Mouse (Mus musculus) intestine, embryonic 16.5 days (tissue): Measurements from ENCODE around the gene Gna14. TPM values are rescaled to one million over a fixed set of nuclear protein-coding genes. Genes with fewer than 3 reads are reported as not detected.
A peak's percentile ranks its signal among the peaks of the same experiment; 100 is the strongest.

Experiments used
- ATAC-seq: fragments of 200-750 bp; cut with Nextera tagmentation; 2 replicates; pipeline ENCODE4 v1.8.0; 2017; ENCODE audit warnings: moderate TSS enrichment, moderate library complexity
- H3K27ac ChIP-seq: fragments of 300-500 bp; sonication (generic); 2 replicates; pipeline ENCODE4 v1.5.1; 2014; ENCODE audit warnings: mild to moderate bottlenecking, low read length
- H3K27me3 ChIP-seq: fragments of 300-500 bp; sonication (generic); replicated peaks from 2 replicates; pipeline ENCODE4 v1.6.1; 2014; ENCODE audit warnings: low read length, control low read depth, mixed read lengths; ENCODE audit not compliant: control insufficient read depth, insufficient read depth
- H3K36me3 ChIP-seq: fragments of 300-500 bp; sonication (generic); 2 replicates; pipeline ENCODE4 v1.6.1; 2014; ENCODE audit warnings: low read length, control low read depth; ENCODE audit not compliant: control insufficient read depth, insufficient read depth
- H3K4me1 ChIP-seq: fragments of 300-500 bp; sonication (generic); 2 replicates; pipeline ENCODE4 v1.6.1; 2014; ENCODE audit warnings: low read length, control low read depth, mixed read lengths; ENCODE audit not compliant: control insufficient read depth, insufficient read depth
- H3K4me2 ChIP-seq: fragments of 300-500 bp; sonication (generic); 2 replicates; pipeline ENCODE4 v1.6.1; 2014; ENCODE audit warnings: low read depth, low read length, control low read depth
- H3K4me3 ChIP-seq: fragments of 300-500 bp; sonication (generic); 2 replicates; pipeline ENCODE4 v1.5.1; 2014; ENCODE audit warnings: mild to moderate bottlenecking, low read length
- H3K9ac ChIP-seq: fragments of 300-500 bp; sonication (generic); 2 replicates; pipeline ENCODE4 v1.6.1; 2014; ENCODE audit warnings: low read depth, low read length
- H3K9me3 ChIP-seq: fragments of 300-500 bp; sonication (generic); 2 replicates; pipeline ENCODE4 v1.6.1; 2016; ENCODE audit warnings: low read length, control low read depth; ENCODE audit not compliant: control insufficient read depth
- whole genome bisulfite sequencing: fragments of 180-500 bp; shearing (Covaris S2); extraction: QIAGEN DNeasy Blood & Tissue Kit; methylation state at CpG from one replicate; pipeline ENCODE4 v1.1.7; 2014; 5-methylcytosine and 5-hydroxymethylcytosine counted together
- polyA plus RNA-seq: library from polyadenylated mRNA; unstranded; fragments of >200 nt; fragmentation: Nextera tagmentation; extraction: Ambion mirVana; gene quantifications from 2 replicates; pipeline ENCODE4 v1.2.1, GENCODE M21; 2015

Gene Gna14
- polyA plus RNA-seq, 1 experiment from 2014 or later: 16.8 TPM

DNA sequence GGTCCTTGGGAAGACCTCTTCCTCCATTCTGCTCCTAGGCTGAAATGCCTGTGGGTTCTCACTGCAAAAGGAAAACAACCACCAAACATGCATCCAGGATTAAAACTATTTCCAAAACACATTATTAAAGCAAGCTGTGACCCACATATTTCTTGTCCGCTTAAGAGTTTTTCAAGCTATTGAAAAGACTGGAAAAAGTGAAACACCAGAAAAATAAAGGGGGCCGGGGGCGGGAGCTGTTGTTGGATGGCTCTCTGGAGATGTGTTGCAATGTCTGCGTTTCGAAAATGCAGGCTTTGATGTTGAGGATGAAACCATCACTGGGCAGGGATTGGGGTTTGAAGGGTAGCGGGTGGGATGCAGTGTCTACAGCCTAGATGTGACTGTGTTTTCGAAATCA, 149.0 kb downstream of the Gna14 start:
- no peak overlapping the region for H3K9ac ChIP-seq
- ATAC-seq: no peak
- H3K4me3 ChIP-seq: no peak overlapping the region
- no peaks in the 10 kb centered on the region for H3K4me1 ChIP-seq
- H3K9me3 ChIP-seq: 0 out of 2 replicates have a peak, but pooled peaks cover 8% of the 10 kb centered on the region
- 94% methylated on average over 7 of the region's 7 CpGs for WGBS
- H3K36me3 ChIP-seq: no peaks in the 10 kb centered on the region
- H3K27me3 ChIP-seq: no peaks in the 10 kb centered on the region
- no peak overlapping the region for H3K4me2 ChIP-seq
- H3K27ac ChIP-seq: no peak overlapping the region

GRCm38 (mm10) chr19:16585379-16585778, 149.8 kb downstream of the Gna14 start:
- no peaks in the 10 kb centered on the region for H3K4me1 ChIP-seq
- H3K27me3 ChIP-seq: no peaks in the 10 kb centered on the region
- H3K4me3 ChIP-seq: no peak overlapping the region
- no peaks in the 10 kb centered on the region for H3K36me3 ChIP-seq
- no peak overlapping the region for H3K4me2 ChIP-seq
- 0 out of 2 replicates have a peak, but pooled peaks cover 8% of the 10 kb centered on the region for H3K9me3 ChIP-seq
- H3K27ac ChIP-seq: no peak overlapping the region
- no peak overlapping the region for H3K9ac ChIP-seq
- ATAC-seq: peak; percentile 23; the same call in 1 of the 2 replicates
- WGBS: 12% methylated on average over 3 of the region's 3 CpGs

DNA sequence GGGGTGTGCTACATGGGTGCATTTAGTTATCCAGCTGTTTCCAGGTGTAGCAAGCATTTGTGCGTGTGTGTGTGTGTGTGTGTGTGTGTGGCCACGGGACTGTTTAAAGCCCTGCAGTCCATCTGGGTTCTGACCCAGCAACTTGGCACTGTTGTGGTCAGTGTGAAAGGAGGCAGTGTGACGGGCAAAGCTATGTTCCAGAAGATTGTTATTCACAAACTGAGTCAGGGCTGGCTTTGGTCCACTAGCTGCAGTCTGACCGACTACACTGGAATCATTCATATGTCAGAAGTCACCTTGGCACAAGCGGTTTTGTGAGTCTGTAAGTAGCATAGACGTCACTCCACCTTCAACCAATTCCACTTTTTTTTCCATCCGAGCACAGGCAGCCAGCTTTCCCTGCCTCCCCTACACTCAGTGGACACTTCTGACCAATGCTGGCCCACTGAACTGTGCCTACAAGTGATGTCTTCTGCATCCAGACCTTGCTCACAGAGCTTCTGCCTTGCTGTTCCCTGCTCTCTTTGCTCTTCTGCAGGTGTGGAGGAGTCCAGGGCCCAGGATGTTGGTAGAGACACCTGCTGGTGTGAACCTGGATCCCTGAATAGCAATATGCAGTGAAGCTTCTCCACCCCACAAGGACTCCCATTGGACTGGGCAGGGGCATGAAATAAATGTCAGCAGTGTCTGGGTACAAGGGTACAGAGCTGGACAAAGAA, 157.9 kb downstream of the Gna14 start:
- Histone ChIP-seq H3K27me3 (no peaks in the 10 kb centered on the region), H3K9me3 (no peaks in the 10 kb centered on the region), H3K9ac (no peak overlapping the region), H3K4me3 (no peak overlapping the region), H3K4me1 (peaks cover 4% of the 10 kb centered on the region), H3K27ac (no peak overlapping the region), H3K36me3 (no peaks in the 10 kb centered on the region), H3K4me2 (no peak overlapping the region)
- 86% methylated on average over 7 of the region's 7 CpGs for WGBS
- ATAC-seq: no peak

DNA sequence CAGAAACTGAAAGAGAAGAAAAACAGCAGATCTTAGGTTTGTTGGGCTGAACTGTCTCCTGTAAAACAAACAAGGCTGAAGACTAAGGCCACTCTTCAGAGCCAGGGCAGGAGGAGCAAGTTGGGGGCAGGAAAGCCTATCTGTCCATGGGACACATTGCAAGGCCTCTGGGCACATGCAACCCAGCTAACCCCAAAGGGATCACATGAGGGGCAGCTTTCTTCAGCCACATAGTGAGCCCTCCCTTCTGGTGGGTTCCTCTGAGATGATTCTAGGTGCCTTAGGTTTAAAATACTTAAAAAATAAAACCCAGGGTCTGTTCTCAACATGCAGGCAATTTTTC, 158.4 kb downstream of the Gna14 start:
- H3K27me3 ChIP-seq: no peaks in the 10 kb centered on the region
- no peak overlapping the region for H3K9ac ChIP-seq
- no peak overlapping the region for H3K4me2 ChIP-seq
- no peak overlapping the region for H3K4me3 ChIP-seq
- no peaks in the 10 kb centered on the region for H3K36me3 ChIP-seq
- no peaks in the 10 kb centered on the region for H3K9me3 ChIP-seq
- H3K4me1 ChIP-seq: peaks cover 9% of the 10 kb centered on the region
- H3K27ac ChIP-seq: no peak overlapping the region
- ATAC-seq: no peak

GRCm38 (mm10) chr19:16597216-16597615, 161.7 kb downstream of the Gna14 start:
- H3K4me3 ChIP-seq: no peak overlapping the region
- H3K4me1 ChIP-seq: peaks cover 12% of the 10 kb centered on the region
- H3K27me3 ChIP-seq: no peaks in the 10 kb centered on the region
- H3K4me2 ChIP-seq: no peak overlapping the region
- H3K9ac ChIP-seq: no peak overlapping the region
- H3K36me3 ChIP-seq: no peaks in the 10 kb centered on the region
- ATAC-seq: no peak
- no peaks in the 10 kb centered on the region for H3K9me3 ChIP-seq
- H3K27ac ChIP-seq: no peak overlapping the region
- 58% methylated on average over 6 of the region's 6 CpGs for WGBS

DNA sequence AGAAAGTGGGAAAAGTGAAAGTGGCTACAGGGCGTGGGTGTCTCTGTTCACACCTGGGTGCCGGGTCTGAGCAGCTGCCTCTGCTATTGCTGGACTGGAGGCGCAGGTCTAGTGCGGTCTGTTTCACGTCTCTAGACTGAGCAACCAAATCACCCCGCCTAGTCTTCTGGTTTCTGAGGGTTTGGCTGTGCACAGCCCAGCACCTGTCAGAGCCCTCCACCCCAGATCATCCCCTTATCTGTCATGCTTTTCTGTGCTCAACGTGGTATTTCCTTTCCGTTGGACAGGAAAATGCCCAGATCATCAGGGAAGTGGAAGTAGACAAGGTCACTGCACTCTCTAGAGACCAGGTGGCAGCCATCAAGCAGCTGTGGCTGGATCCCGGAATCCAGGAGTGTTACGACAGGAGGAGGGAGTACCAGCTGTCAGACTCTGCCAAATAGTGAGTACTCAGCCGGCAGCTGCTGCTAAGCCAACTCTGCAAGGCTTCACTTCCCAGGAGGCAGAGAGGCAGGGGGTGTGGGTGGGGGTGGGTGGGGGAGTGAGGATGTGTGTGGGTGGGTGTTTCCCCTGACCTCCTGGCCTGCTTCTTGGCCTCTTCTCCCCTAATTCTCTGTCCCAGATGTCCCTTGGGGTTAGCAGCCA, 163.2 kb downstream of the Gna14 start:
- H3K27ac ChIP-seq: no peak overlapping the region
- ATAC-seq: peak; percentile 84
- peaks cover 12% of the 10 kb centered on the region for H3K4me1 ChIP-seq
- 20% methylated on average over 11 of the region's 11 CpGs for WGBS
- no peaks in the 10 kb centered on the region for H3K27me3 ChIP-seq
- H3K36me3 ChIP-seq: no peaks in the 10 kb centered on the region
- H3K9me3 ChIP-seq: no peaks in the 10 kb centered on the region
- H3K9ac ChIP-seq: no peak overlapping the region
- H3K4me2 ChIP-seq: peak overlapping the region; percentile 20; the same call in 1 of the 2 replicates
- H3K4me3 ChIP-seq: no peak overlapping the region

DNA sequence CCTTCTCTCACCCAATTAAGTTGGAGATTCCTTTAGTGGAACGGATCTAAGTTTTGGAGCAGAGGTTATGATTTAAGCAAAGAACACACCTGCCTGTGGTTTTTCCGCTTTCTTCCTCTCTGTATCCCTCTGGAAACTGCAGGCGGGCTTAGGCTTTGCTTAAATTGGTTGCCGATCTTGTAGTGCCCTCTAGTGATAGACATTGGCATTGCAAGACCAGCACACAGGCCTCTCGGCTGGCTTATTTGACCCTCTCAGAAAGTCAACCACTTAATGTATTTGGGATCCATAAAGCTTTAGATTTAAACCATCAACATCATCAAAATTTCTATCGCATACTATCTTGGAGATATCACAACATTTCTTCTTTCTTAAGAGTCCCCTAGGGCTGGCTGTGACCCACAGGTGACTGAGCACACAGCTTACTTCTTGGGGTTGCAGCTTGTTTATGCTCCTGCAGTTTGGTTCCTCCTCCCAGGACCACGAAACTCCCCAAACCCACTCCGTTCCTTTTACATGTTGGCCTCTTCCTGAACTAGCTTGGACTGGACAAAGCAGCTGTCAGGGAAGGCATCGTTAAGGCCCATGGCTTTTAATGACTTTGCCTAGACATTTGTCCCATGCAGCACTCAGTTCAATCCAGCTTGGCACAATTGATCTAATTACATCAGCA, 163.9 kb downstream of the Gna14 start:
- Histone ChIP-seq H3K27ac (no peak overlapping the region), H3K9ac (no peak overlapping the region), H3K4me1 (peaks cover 12% of the 10 kb centered on the region), H3K27me3 (no peaks in the 10 kb centered on the region), H3K36me3 (no peaks in the 10 kb centered on the region), H3K4me3 (no peak overlapping the region), H3K9me3 (no peaks in the 10 kb centered on the region), H3K4me2 (peak overlapping the region; percentile 20; the same call in 1 of the 2 replicates)
- ATAC-seq: peak; percentile 66
- 17% methylated on average over 9 of the region's 9 CpGs for WGBS

DNA sequence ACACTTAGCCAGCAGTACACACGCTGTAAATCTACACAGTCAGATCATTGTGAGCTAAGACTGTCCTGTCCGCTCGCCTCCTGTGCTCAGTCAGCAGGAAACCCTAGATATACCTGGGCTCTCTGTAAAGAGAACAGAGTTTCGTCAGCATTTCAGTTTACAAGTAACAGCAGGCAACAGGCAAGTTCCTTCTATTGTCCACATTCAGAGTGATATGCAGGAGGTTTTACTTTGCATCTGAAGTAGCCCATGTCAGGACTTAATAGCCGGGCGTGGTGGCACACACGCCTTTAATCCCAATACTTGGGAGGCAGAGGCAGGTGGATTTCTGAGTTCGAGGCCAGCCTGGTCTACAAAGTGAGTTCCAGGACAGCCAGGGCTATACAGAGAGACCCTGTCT, 166.5 kb downstream of the Gna14 start:
- Histone ChIP-seq H3K27ac (no peak overlapping the region), H3K9ac (no peak overlapping the region), H3K4me2 (no peak overlapping the region), H3K36me3 (no peaks in the 10 kb centered on the region), H3K4me3 (no peak overlapping the region), H3K9me3 (no peaks in the 10 kb centered on the region), H3K4me1 (peaks cover 12% of the 10 kb centered on the region), H3K27me3 (no peaks in the 10 kb centered on the region)
- ATAC-seq: no peak
- 72% methylated on average over 8 of the region's 8 CpGs for WGBS

DNA sequence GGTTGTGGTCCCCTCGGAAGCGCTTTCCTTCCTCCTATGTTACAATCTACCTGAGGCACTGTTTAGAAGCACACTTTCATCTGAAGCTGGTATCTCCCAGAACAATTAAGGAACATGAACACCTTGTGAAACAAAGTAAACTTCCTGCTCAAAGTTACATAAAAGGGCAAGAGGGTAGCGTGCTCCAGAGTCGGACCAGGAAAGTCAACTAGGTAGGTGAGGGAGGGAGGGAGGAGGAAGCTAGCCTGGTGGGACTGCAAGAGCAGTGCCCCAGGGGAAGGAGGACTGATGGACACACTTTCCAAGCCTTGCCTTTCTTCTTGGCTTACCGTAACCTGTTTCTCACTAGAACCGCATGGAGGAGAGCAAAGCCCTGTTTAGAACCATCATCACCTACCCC, 172.1 kb downstream of the Gna14 start:
- H3K4me3 ChIP-seq: no peak overlapping the region
- no peak for ATAC-seq
- 85% methylated on average over 6 of the region's 6 CpGs for WGBS

More for the DNA sequence above, 172.1 kb downstream of the Gna14 start:
- Histone ChIP-seq H3K4me2 (no peak overlapping the region), H3K27me3 (no peaks in the 10 kb centered on the region), H3K9ac (no peak overlapping the region), H3K27ac (no peak overlapping the region), H3K36me3 (no peaks in the 10 kb centered on the region), H3K9me3 (no peaks in the 10 kb centered on the region), H3K4me1 (no peaks in the 10 kb centered on the region)
